In the genomic region with DNA sequence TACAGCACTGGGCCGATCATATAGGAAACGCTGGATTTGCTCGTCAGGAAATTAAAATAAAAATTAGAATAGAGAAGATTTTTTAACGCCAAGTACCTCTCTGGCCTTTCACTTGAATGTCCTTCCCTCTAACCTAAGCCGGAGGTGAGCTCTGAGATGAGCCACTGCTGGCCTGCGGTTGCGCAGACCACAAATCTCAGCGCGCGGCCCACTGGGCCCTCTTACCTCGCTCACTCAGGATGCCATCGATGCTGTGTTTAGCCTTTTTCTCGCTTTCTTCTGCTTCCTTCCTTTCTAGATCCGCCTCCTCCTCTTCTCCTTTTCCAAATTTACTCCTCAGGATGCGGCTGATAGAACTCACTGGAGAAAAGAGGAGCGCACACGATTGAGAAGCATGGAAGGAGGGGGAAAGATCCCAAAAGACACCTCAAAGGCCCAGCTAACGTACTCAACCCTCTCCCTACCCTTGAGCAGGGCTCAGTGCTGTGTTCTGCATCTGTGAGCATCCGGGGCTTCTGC, we compare ENCODE assay signal across 19 mouse cellular contexts. TPM values are rescaled to one million over a fixed set of nuclear protein-coding genes. Genes with fewer than 3 reads are reported as not detected.
A peak's percentile ranks its signal among the peaks of the same experiment; 100 is the strongest.
DNase-seq lines count a peak whose midpoint lies in the region; ATAC-seq lines count a peak whose summit lies in the region.
"Had no signal": no experiment of that assay in that cellular context is flagged by ENCODE, and none has a peak within 500 bp of the region (broad histone marks: within the 10 kb centered on the region; RNA-seq: fewer than 3 reads in every experiment).

No protein-coding gene starts in this region.

- H3K27ac ChIP-seq in embryonic facial prominence, embryonic 11.5 days (replicated peaks; ENCODE audit: low read depth, low read length): peak overlapping the region; percentile 16; the same call in 1 of the 2 replicates
- H3K27ac ChIP-seq in embryonic facial prominence, embryonic 15.5 days (replicated peaks): peak overlapping the region; percentile 91
- peak overlapping the region; percentile 32; the same call in 1 of the 2 replicates for H3K27ac ChIP-seq in limb, embryonic 10.5 days
- peak overlapping the region; percentile 95 for H3K27ac ChIP-seq in neural tube, embryonic 11.5 days (ENCODE audit: low read depth, low read length)
- H3K27ac ChIP-seq in intestine, embryonic 16.5 days (ENCODE audit: low read length): no peak overlapping the region
- H3K27ac ChIP-seq: kidney, postnatal 0 days; limb, embryonic 12.5 days; stomach, embryonic 15.5 days had no signal

- no peaks in the 10 kb centered on the region for H3K9me3 ChIP-seq in embryonic facial prominence, embryonic 11.5 days (replicated peaks; ENCODE audit: control insufficient read depth, low read length)
- H3K9me3 ChIP-seq in embryonic facial prominence, embryonic 15.5 days (replicated peaks): no peaks in the 10 kb centered on the region
- H3K9me3 ChIP-seq in limb, embryonic 10.5 days (replicated peaks): no peaks in the 10 kb centered on the region
- no peaks in the 10 kb centered on the region for H3K9me3 ChIP-seq in neural tube, embryonic 11.5 days (ENCODE audit: control insufficient read depth, low read length)
- no peaks in the 10 kb centered on the region for H3K9me3 ChIP-seq in intestine, embryonic 16.5 days (ENCODE audit: control insufficient read depth, low read length)
- H3K9me3 ChIP-seq: limb, embryonic 12.5 days; stomach, embryonic 15.5 days had no signal

- peaks cover 38% of the 10 kb centered on the region for H3K27me3 ChIP-seq in embryonic facial prominence, embryonic 11.5 days (ENCODE audit: control insufficient read depth, insufficient read depth, low read length)
- peaks cover 52% of the 10 kb centered on the region for H3K27me3 ChIP-seq in embryonic facial prominence, embryonic 15.5 days
- peaks cover 100% of the 10 kb centered on the region for H3K27me3 ChIP-seq in limb, embryonic 10.5 days (ENCODE audit: low read depth, poor library complexity, severe bottlenecking)
- peaks cover 71% of the 10 kb centered on the region for H3K27me3 ChIP-seq in neural tube, embryonic 11.5 days (ENCODE audit: control insufficient read depth, insufficient read depth, low read length)
- peaks cover 86% of the 10 kb centered on the region for H3K27me3 ChIP-seq in intestine, embryonic 16.5 days (replicated peaks; ENCODE audit: control insufficient read depth, insufficient read depth, low read length)

- H3K9ac ChIP-seq in embryonic facial prominence, embryonic 11.5 days (replicated peaks; ENCODE audit: low read length): peak overlapping the region; percentile 14
- peak overlapping the region; percentile 31 for H3K9ac ChIP-seq in embryonic facial prominence, embryonic 15.5 days
- peak overlapping the region; percentile 91 for H3K9ac ChIP-seq in neural tube, embryonic 11.5 days (ENCODE audit: low read length)
- H3K9ac ChIP-seq in intestine, embryonic 16.5 days (ENCODE audit: low read depth, low read length): no peak overlapping the region
- H3K9ac ChIP-seq: limb, embryonic 12.5 days; stomach, embryonic 15.5 days had no signal

- peak overlapping the region; percentile 29; the same call in 1 of the 2 replicates for H3K4me3 ChIP-seq in embryonic facial prominence, embryonic 11.5 days (ENCODE audit: low read depth, low read length)
- H3K4me3 ChIP-seq in embryonic facial prominence, embryonic 15.5 days (replicated peaks): peak overlapping the region; percentile 61
- H3K4me3 ChIP-seq in limb, embryonic 10.5 days: peak overlapping the region; percentile 33
- H3K4me3 ChIP-seq in neural tube, embryonic 11.5 days (ENCODE audit: low read depth, low read length): peak overlapping the region; percentile 69
- H3K4me3 ChIP-seq in intestine, embryonic 16.5 days (ENCODE audit: low read length): no peak overlapping the region
- H3K4me3 ChIP-seq: erythroblast, embryonic 14.5 days; limb, embryonic 12.5 days; stomach, embryonic 15.5 days had no signal

- no peak for ATAC-seq in embryonic facial prominence, embryonic 11.5 days (replicated peaks; ENCODE audit: insufficient number of reproducible peaks, low FRiP score, low TSS enrichment, low read depth)
- ATAC-seq in embryonic facial prominence, embryonic 15.5 days (ENCODE audit: insufficient number of reproducible peaks, low FRiP score, low TSS enrichment, low read depth): no peak
- ATAC-seq in neural tube, embryonic 11.5 days (ENCODE audit: insufficient read depth, low FRiP score, low TSS enrichment): no peak
- no peak for ATAC-seq in intestine, embryonic 16.5 days

- peak overlapping the region; percentile 38; the same call in 1 of the 2 replicates for H3K4me2 ChIP-seq in embryonic facial prominence, embryonic 11.5 days (ENCODE audit: low read depth, low read length)
- peak overlapping the region; percentile 66 for H3K4me2 ChIP-seq in embryonic facial prominence, embryonic 15.5 days (replicated peaks)
- peak overlapping the region; percentile 78 for H3K4me2 ChIP-seq in neural tube, embryonic 11.5 days (ENCODE audit: low read depth)
- no peak overlapping the region for H3K4me2 ChIP-seq in intestine, embryonic 16.5 days (ENCODE audit: low read depth, low read length)
- H3K4me2 ChIP-seq: stomach, embryonic 15.5 days had no signal

- 20% methylated on average over 19 of the region's 19 CpGs for WGBS in embryonic facial prominence, embryonic 11.5 days
- WGBS in embryonic facial prominence, embryonic 15.5 days: 21% methylated on average over 19 of the region's 19 CpGs
- 4% methylated on average over 19 of the region's 19 CpGs for WGBS in limb, embryonic 10.5 days
- 6% methylated on average over 19 of the region's 19 CpGs for WGBS in neural tube, embryonic 11.5 days
- WGBS in intestine, embryonic 16.5 days: 7% methylated on average over 19 of the region's 19 CpGs

- H3K36me3 ChIP-seq in embryonic facial prominence, embryonic 11.5 days (replicated peaks; ENCODE audit: control insufficient read depth, insufficient read depth, low read depth, low read length): no peaks in the 10 kb centered on the region
- H3K36me3 ChIP-seq in embryonic facial prominence, embryonic 15.5 days: no peaks in the 10 kb centered on the region
- H3K36me3 ChIP-seq in limb, embryonic 10.5 days: no peaks in the 10 kb centered on the region
- H3K36me3 ChIP-seq in neural tube, embryonic 11.5 days (ENCODE audit: control insufficient read depth, insufficient read depth, low read length): no peaks in the 10 kb centered on the region
- no peaks in the 10 kb centered on the region for H3K36me3 ChIP-seq in intestine, embryonic 16.5 days (ENCODE audit: control insufficient read depth, insufficient read depth, low read length)
- H3K36me3 ChIP-seq: limb, embryonic 12.5 days; stomach, embryonic 15.5 days had no signal

- peaks cover 4% of the 10 kb centered on the region; the same call in 1 of the 2 replicates for H3K4me1 ChIP-seq in embryonic facial prominence, embryonic 11.5 days (ENCODE audit: control insufficient read depth, insufficient read depth, low read length)
- H3K4me1 ChIP-seq in embryonic facial prominence, embryonic 15.5 days: peaks cover 22% of the 10 kb centered on the region
- peaks cover 47% of the 10 kb centered on the region for H3K4me1 ChIP-seq in limb, embryonic 10.5 days
- peaks cover 13% of the 10 kb centered on the region for H3K4me1 ChIP-seq in neural tube, embryonic 11.5 days (ENCODE audit: control insufficient read depth, insufficient read depth, low read length)
- peaks cover 15% of the 10 kb centered on the region for H3K4me1 ChIP-seq in intestine, embryonic 16.5 days (ENCODE audit: control insufficient read depth, insufficient read depth, low read length)

- no peak for DNase-seq in embryonic facial prominence, embryonic 11.5 days (ENCODE audit: low spot score)
- DNase-seq in limb, embryonic 10.5 days (ENCODE audit: low spot score): peak; percentile 51
- DNase-seq in neural tube, embryonic 11.5 days (ENCODE audit: low spot score): no peak
- DNase-seq in adrenal gland, adult (ENCODE audit: inconsistent age in 2 of 2, low spot score in 1 of 2): no peak
- DNase-seq in cerebellum, adult 18-20 months: no peak
- DNase-seq: cerebellum, adult 9-10 months; layer of hippocampus, postnatal 36 days; lung, postnatal 4 days; retina, postnatal 1 day; thymus, postnatal 14 days had no signal

RNA-seq across cellular contexts. Expression of a gene that starts 4.7 kb away (rescaled TPM):
- polyA plus RNA-seq in embryonic facial prominence, embryonic 11.5 days (2014; fragmentation: Nextera tagmentation; extraction: Ambion mirVana): 16.2 and 17.3 TPM in 2 replicates
- 47.0 and 47.2 TPM in 2 replicates for polyA plus RNA-seq in embryonic facial prominence, embryonic 15.5 days (2015; fragmentation: Nextera tagmentation; extraction: Ambion mirVana)
- polyA plus RNA-seq in limb, embryonic 10.5 days (2016; fragmentation: Nextera tagmentation; extraction: Ambion mirVana): 11.5 and 12.6 TPM in 2 replicates
- 36.2 and 42.8 TPM in 2 replicates for polyA plus RNA-seq in neural tube, embryonic 11.5 days (2014; fragmentation: Nextera tagmentation; extraction: Ambion mirVana)
- polyA plus RNA-seq in intestine, embryonic 16.5 days (2015; fragmentation: Nextera tagmentation; extraction: Ambion mirVana): not detected in 2 replicates
- polyA plus RNA-seq: erythroblast, embryonic 14.5 days; gonadal fat pad, adult 2 months; intestine, embryonic 14.5 days; kidney, postnatal 0 days; liver, embryonic 16.5 days had no signal

Comparison
In these comparisons a context has a peak if more than half of its experiments do, and no peak if none do; other contexts are left out.
1. RNA of a gene that starts 4.7 kb away (polyA plus RNA-seq): 47.0 to 47.2 TPM in embryonic facial prominence, embryonic 15.5 days, 36.2 to 42.8 TPM in neural tube, embryonic 11.5 days, 16.2 to 17.3 TPM in embryonic facial prominence, embryonic 11.5 days and 11.5 to 12.6 TPM in limb, embryonic 10.5 days; not detected in intestine, embryonic 16.5 days; every median in the first group is over 10 times any median in the second.